Mouse (Mus musculus) forebrain, embryonic 16.5 days (tissue): ENCODE data around the gene Cyp27a1. TPM values are rescaled to one million over a fixed set of nuclear protein-coding genes. Genes with fewer than 3 reads are reported as not detected.

Experiments
- polyA plus RNA-seq: library from polyadenylated mRNA; unstranded; fragments of >200 nt; fragmentation: Nextera tagmentation; extraction: Ambion mirVana; gene quantifications from 2 replicates; pipeline ENCODE4 v1.2.1, GENCODE M21; 2015

The Cyp27a1 gene
- polyA plus RNA-seq, 1 experiment from 2014 or later = 0.94 TPM

Other genes with a start within 250 kb of the Cyp27a1 start
- gene Cnot9, start 207.5 kb upstream of the Cyp27a1 start, polyA plus RNA-seq = 52.1 and 54.6 TPM in 2 replicates
- 4.0 and 4.8 TPM in 2 replicates for gene Plcd4, start 170.7 kb upstream of the Cyp27a1 start, polyA plus RNA-seq
- gene Usp37, start 169.3 kb upstream of the Cyp27a1 start, polyA plus RNA-seq = 35.9 and 38.7 TPM in 2 replicates
- 9.7 and 10.3 TPM in 2 replicates for gene Zfp142, start 125.3 kb upstream of the Cyp27a1 start, polyA plus RNA-seq
- 25.3 and 25.9 TPM in 2 replicates for gene Bcs1l, start 125.3 kb upstream of the Cyp27a1 start, polyA plus RNA-seq
- 39.4 and 44.3 TPM in 2 replicates for gene Rnf25, start 112.2 kb upstream of the Cyp27a1 start, polyA plus RNA-seq
- 28.1 and 31.1 TPM in 2 replicates for gene Stk36, start 112.1 kb upstream of the Cyp27a1 start, polyA plus RNA-seq
- gene Ttll4, start 51.8 kb upstream of the Cyp27a1 start, polyA plus RNA-seq = 16.6 and 16.7 TPM in 2 replicates
- not detected in 2 replicates for gene Prkag3, start 35.6 kb downstream of the Cyp27a1 start, polyA plus RNA-seq
- gene Wnt6, start 58.3 kb downstream of the Cyp27a1 start, polyA plus RNA-seq = 3.6 and 4.5 TPM in 2 replicates
- 0.46 and 0.68 TPM in 2 replicates for gene Wnt10a, start 77.9 kb downstream of the Cyp27a1 start, polyA plus RNA-seq
- gene Cdk5r2, start 141.4 kb downstream of the Cyp27a1 start, polyA plus RNA-seq = 2.2 and 2.8 TPM in 2 replicates
- gene Fev, start 171.8 kb downstream of the Cyp27a1 start, polyA plus RNA-seq = not detected in 2 replicates
- gene Cryba2, start 179.6 kb downstream of the Cyp27a1 start, polyA plus RNA-seq = not detected in 2 replicates
- 0.39 and 0.45 TPM in 2 replicates for gene Cfap65, start 222.0 kb downstream of the Cyp27a1 start, polyA plus RNA-seq
- gene Ihh, start 238.1 kb downstream of the Cyp27a1 start, polyA plus RNA-seq = 0.16 TPM in 2 replicates